Comparison of ENCODE assay signal across 18 mouse cellular contexts in the genomic region with DNA sequence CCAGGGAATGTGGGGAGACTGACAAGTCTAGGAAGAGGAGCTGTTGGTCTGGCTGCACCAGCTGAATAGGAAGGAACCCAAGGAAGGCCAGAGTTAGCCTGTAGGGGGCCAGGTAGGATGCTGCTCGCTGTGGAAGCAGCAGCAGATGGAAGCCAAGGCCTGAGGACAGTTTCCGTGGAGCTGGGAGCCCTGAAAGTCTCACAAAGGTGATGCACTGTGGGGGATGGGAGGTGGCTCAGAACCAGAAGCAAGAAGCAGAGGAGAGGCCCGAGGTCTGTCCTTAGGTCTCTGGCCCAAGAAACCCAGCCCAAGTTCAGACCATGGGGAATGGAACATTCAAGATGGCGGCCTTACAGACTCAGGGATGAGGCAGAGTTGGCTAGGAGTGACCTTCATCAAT.
DNase-seq lines count a peak whose midpoint lies in the region; ATAC-seq and TF ChIP-seq lines count a peak whose summit lies in the region.
"Had no signal": no experiment of that assay in that cellular context is flagged by ENCODE, and none has a peak within 500 bp of the region (broad histone marks: within the 10 kb centered on the region; RNA-seq: fewer than 3 reads in every experiment).

No protein-coding gene starts in this region.

- intact Hi-C loops in heart, postnatal 36 days (cut with DNase I) = no loop called here

- 0 out of 2 replicates have a peak overlapping the region, but pooled peaks have one; percentile 22 for H3K27ac ChIP-seq in heart, embryonic 10.5 days
- no peak overlapping the region for H3K27ac ChIP-seq in ES-E14 (ENCODE audit: insufficient read depth, low read depth, low read length, poor library complexity, severe bottlenecking)
- no peak overlapping the region for H3K27ac ChIP-seq in midbrain, embryonic 12.5 days (replicated peaks)
- H3K27ac ChIP-seq: embryonic facial prominence, embryonic 15.5 days; hindbrain, postnatal 0 days had no signal

- no peaks in the 10 kb centered on the region for H3K36me3 ChIP-seq in heart, embryonic 10.5 days
- no peaks in the 10 kb centered on the region for H3K36me3 ChIP-seq in E14TG2a.4 (ENCODE audit: insufficient read depth, low read length)
- H3K36me3 ChIP-seq in ES-E14 (ENCODE audit: control insufficient read depth, insufficient read depth, low read length, poor library complexity, severe bottlenecking) = no peaks in the 10 kb centered on the region
- no peaks in the 10 kb centered on the region for H3K36me3 ChIP-seq in midbrain, embryonic 12.5 days
- H3K36me3 ChIP-seq: embryonic facial prominence, embryonic 15.5 days had no signal

- H3K4me3 ChIP-seq in heart, embryonic 10.5 days = peak overlapping the region; percentile 44
- H3K4me3 ChIP-seq in E14TG2a.4 (replicated peaks; ENCODE audit: low read length) (peak overlapping the region; percentile 26; the same call in 1 of the 2 replicates), ES-E14 (ENCODE audit: insufficient read depth in 1 of 2, low read depth in 1 of 2, low read length in 2 of 2, poor library complexity in 1 of 2, severe bottlenecking in 1 of 2) (peak overlapping the region; percentile 0 to 29; a peak in 3 of 4 replicates)
- H3K4me3 ChIP-seq in midbrain, embryonic 12.5 days = no peak overlapping the region
- H3K4me3 ChIP-seq: embryonic facial prominence, embryonic 15.5 days had no signal

- in situ Hi-C loops in ES-E14 (cut with MboI; ENCODE audit: low sequenced_read_pairs in 2 of 2, unreplicated experiment in 2 of 2) = no loop called here

- peaks cover 3% of the 10 kb centered on the region; the same call in 1 of the 2 replicates for H3K9me3 ChIP-seq in heart, embryonic 10.5 days
- H3K9me3 ChIP-seq in E14TG2a.4 (ENCODE audit: low read length) (peaks cover 9% of the 10 kb centered on the region), ES-E14 (ENCODE audit: control insufficient read depth, insufficient read depth, low read depth, low read length) (no peaks in the 10 kb centered on the region)
- 0 out of 2 replicates have a peak, but pooled peaks cover 3% of the 10 kb centered on the region for H3K9me3 ChIP-seq in midbrain, embryonic 12.5 days
- H3K9me3 ChIP-seq: embryonic facial prominence, embryonic 15.5 days had no signal

- WGBS in heart, embryonic 10.5 days = 59% methylated on average over 4 of the region's 4 CpGs
- 68% methylated on average over 4 of the region's 4 CpGs for WGBS in midbrain, embryonic 12.5 days

- peak; percentile 25; the same call in 1 of the 2 replicates for TF ChIP-seq CTCF in E14TG2a.4 (conservative IDR thresholded peaks at IDR 0.05; ENCODE audit: low read length)

- H3K27me3 ChIP-seq in heart, embryonic 10.5 days (ENCODE audit: insufficient read depth, poor library complexity, severe bottlenecking) = peaks cover 27% of the 10 kb centered on the region
- peaks cover 12% of the 10 kb centered on the region for H3K27me3 ChIP-seq in E14TG2a.4 (ENCODE audit: insufficient read depth, low read length)
- H3K27me3 ChIP-seq in midbrain, embryonic 12.5 days = peaks cover 20% of the 10 kb centered on the region

- no peak overlapping the region for H3K9ac ChIP-seq in ES-E14 (ENCODE audit: insufficient read depth, low read depth, low read length, poor library complexity, severe bottlenecking)
- no peak overlapping the region for H3K9ac ChIP-seq in midbrain, embryonic 12.5 days (replicated peaks)
- H3K9ac ChIP-seq: embryonic facial prominence, embryonic 15.5 days had no signal

- DNase-seq in heart, embryonic 10.5 days (ENCODE audit: low spot score) = no peak
- no peak for DNase-seq in heart, postnatal 36 days
- DNase-seq in ES-E14 (ENCODE audit: low read depth, low spot score) = no peak
- no peak for DNase-seq in cerebellum, adult 18-20 months
- DNase-seq in kidney, adult 8-10 months = no peak
- DNase-seq: adrenal gland, postnatal 10 days; cerebellum, adult 11-12 months; heart, adult 11 months; heart, postnatal 14 days; kidney, adult 18-20 months; kidney, postnatal 36 days; lung, adult 2 months; lung, postnatal 36 days; thymus, postnatal 4 days had no signal

- H3K4me2 ChIP-seq in midbrain, embryonic 12.5 days (replicated peaks) = peak overlapping the region; percentile 38

- H3K4me1 ChIP-seq in heart, embryonic 10.5 days = peaks cover 10% of the 10 kb centered on the region
- peaks cover 18% of the 10 kb centered on the region for H3K4me1 ChIP-seq in E14TG2a.4 (replicated peaks; ENCODE audit: low read depth, low read length)
- peaks cover 0 to 6% of the 10 kb centered on the region in 2 experiments; a peak in 3 of 4 replicates for H3K4me1 ChIP-seq in ES-E14 (ENCODE audit: control insufficient read depth in 2 of 2, insufficient read depth in 2 of 2, low read length in 2 of 2, poor library complexity in 1 of 2)
- H3K4me1 ChIP-seq in midbrain, embryonic 12.5 days = peaks cover 12% of the 10 kb centered on the region; the same call in 1 of the 2 replicates
- H3K4me1 ChIP-seq: embryonic facial prominence, embryonic 15.5 days had no signal

- ATAC-seq in midbrain, embryonic 12.5 days (ENCODE audit: low FRiP score, low read depth) = no peak
- ATAC-seq: hindbrain, postnatal 0 days had no signal

TF ChIP-seq in ES-E14, 5 proteins besides CTCF, POLR2A, EP300 and RAD21:
- no peak for TF ChIP-seq ZNF384 (IDR thresholded peaks at IDR 0.05; ENCODE audit: low read depth, low read length)
